Mouse (Mus musculus): ENCODE data around the gene Smyd4. TPM values are rescaled to one million over a fixed set of nuclear protein-coding genes. Genes with fewer than 3 reads are reported as not detected.

The Smyd4 gene
- polyA plus RNA-seq, 1 experiment from 2014 or later: 14.3 TPM

DNA sequence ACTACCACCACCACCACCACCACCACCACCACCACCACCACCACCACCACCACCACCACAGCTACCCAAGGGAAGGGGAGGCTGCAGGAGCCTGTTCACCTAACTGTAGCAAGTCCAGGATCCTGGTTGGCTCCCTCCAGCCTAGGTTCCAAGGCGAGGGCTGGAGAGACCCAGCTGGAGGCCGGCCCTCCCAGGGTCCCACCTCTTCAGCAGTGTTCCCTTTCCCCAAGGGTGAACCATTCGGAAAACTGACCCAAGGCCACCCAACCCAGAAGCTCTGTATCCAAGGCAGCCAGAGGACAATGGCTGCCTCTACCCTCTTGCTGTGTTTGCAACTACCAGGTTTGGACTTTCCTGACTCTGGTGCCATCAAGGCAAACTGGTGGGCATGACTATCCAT, 91.7 kb downstream of the Smyd4 start:
- no peak for ATAC-seq (ENCODE audit: insufficient number of reproducible peaks, low FRiP score, low TSS enrichment, low read depth)
- WGBS: 85% methylated on average over 3 of the region's 3 CpGs
- H3K36me3 ChIP-seq (ENCODE audit: control insufficient read depth, insufficient read depth, low read length): 0 out of 2 replicates have a peak, but pooled peaks cover 2% of the 10 kb centered on the region

DNA sequence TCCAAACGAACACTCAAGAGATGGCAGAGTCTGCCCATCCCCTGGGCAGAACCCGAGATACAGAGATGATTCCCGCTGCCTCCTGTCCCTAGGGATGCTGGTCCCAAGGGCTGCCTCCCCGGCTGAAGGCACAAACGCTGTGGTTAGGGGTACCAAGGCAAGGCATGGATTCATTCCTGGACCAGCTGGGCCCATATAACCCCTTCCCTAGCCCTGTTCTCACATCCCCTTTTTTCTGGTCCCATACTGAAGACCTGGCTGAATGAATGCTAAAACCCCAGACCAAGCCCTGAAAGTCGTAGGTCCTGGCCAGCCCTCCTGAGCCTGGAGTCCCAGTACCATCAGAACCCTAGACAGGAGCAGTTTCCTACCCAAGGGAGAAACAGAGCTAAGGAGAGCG, 92.8 kb downstream of the Smyd4 start:
- no peaks in the 10 kb centered on the region for H3K4me1 ChIP-seq (ENCODE audit: control insufficient read depth, insufficient read depth, low read length)
- ATAC-seq (ENCODE audit: insufficient number of reproducible peaks, low FRiP score, low TSS enrichment, low read depth): no peak
- H3K36me3 ChIP-seq (ENCODE audit: control insufficient read depth, insufficient read depth, low read length): 0 out of 2 replicates have a peak, but pooled peaks cover 2% of the 10 kb centered on the region
- no peak for DNase-seq (ENCODE audit: low spot score)
- H3K9me3 ChIP-seq (ENCODE audit: control insufficient read depth, low read length): no peaks in the 10 kb centered on the region
- H3K27ac ChIP-seq (replicated peaks; ENCODE audit: low read depth, low read length): no peak overlapping the region
- H3K4me2 ChIP-seq (ENCODE audit: low read depth, severe bottlenecking): no peak overlapping the region
- H3K4me3 ChIP-seq (ENCODE audit: low read depth, low read length): no peak overlapping the region
- 82% methylated on average over 7 of the region's 7 CpGs for WGBS
- no peaks in the 10 kb centered on the region for H3K27me3 ChIP-seq (ENCODE audit: control insufficient read depth, insufficient read depth, low read length)
- no peak overlapping the region for H3K9ac ChIP-seq (ENCODE audit: low read length)

More for the DNA sequence above, 91.7 kb downstream of the Smyd4 start:
- no peak overlapping the region for H3K4me2 ChIP-seq (ENCODE audit: low read depth, severe bottlenecking)
- H3K9me3 ChIP-seq (ENCODE audit: control insufficient read depth, low read length): no peaks in the 10 kb centered on the region
- H3K27ac ChIP-seq (replicated peaks; ENCODE audit: low read depth, low read length): no peak overlapping the region
- no peak overlapping the region for H3K9ac ChIP-seq (ENCODE audit: low read length)
- no peaks in the 10 kb centered on the region for H3K4me1 ChIP-seq (ENCODE audit: control insufficient read depth, insufficient read depth, low read length)
- DNase-seq (ENCODE audit: low spot score): no peak
- no peaks in the 10 kb centered on the region for H3K27me3 ChIP-seq (ENCODE audit: control insufficient read depth, insufficient read depth, low read length)
- no peak overlapping the region for H3K4me3 ChIP-seq (ENCODE audit: low read depth, low read length)

DNA sequence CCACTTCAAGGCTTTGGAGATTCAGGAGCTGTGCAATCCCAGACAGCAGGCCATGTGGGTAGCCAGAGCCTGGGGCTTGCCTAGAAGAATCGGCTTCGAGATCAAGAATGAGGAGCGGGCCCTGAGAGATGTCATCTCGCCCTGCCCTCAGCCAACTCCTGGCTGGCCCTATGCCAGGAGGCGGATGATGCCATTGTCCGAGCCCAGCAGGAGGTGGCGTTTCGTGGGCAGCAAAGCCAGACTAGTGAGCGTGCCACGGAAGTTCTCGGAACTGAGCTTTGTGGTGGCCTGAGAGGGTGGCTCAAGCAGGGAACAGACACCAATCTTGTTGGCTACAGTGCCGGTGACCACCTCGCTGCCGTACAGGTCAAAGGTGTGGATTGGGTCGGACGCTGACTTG, 93.4 kb downstream of the Smyd4 start:
- no peak for ATAC-seq (ENCODE audit: insufficient number of reproducible peaks, low FRiP score, low TSS enrichment, low read depth)
- H3K36me3 ChIP-seq (ENCODE audit: control insufficient read depth, insufficient read depth, low read length): 0 out of 2 replicates have a peak, but pooled peaks cover 2% of the 10 kb centered on the region
- DNase-seq (ENCODE audit: low spot score): no peak
- H3K4me2 ChIP-seq (ENCODE audit: low read depth, severe bottlenecking): no peak overlapping the region
- no peak overlapping the region for H3K27ac ChIP-seq (replicated peaks; ENCODE audit: low read depth, low read length)
- no peaks in the 10 kb centered on the region for H3K27me3 ChIP-seq (ENCODE audit: control insufficient read depth, insufficient read depth, low read length)
- no peaks in the 10 kb centered on the region for H3K4me1 ChIP-seq (ENCODE audit: control insufficient read depth, insufficient read depth, low read length)
- WGBS: 93% methylated on average over 16 of the region's 16 CpGs
- H3K4me3 ChIP-seq (ENCODE audit: low read depth, low read length): no peak overlapping the region
- no peaks in the 10 kb centered on the region for H3K9me3 ChIP-seq (ENCODE audit: control insufficient read depth, low read length)
- H3K9ac ChIP-seq (ENCODE audit: low read length): no peak overlapping the region

DNA sequence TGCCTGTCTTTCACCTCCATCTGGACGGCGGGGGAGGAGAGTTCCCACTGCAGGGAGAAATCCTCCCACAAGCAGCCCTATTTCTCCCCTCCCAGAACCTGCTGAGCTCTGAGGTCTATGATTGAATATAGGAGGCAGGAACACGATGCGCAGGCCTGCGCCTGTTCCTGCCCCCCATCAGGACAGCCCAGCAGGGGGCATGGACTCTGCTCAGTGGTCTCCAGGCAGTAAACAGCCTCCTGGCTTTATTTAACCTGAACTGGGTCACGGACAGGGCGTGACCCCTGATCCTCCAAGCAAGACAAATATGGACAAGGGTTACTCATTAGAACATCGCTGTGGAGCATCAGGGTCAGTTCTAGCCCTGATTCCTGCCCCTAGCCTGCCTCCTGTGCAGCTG, 95.5 kb downstream of the Smyd4 start:
- Histone ChIP-seq H3K27ac (replicated peaks; ENCODE audit: low read depth, low read length) (no peak overlapping the region), H3K4me3 (ENCODE audit: low read depth, low read length) (no peak overlapping the region), H3K9me3 (ENCODE audit: control insufficient read depth, low read length) (no peaks in the 10 kb centered on the region), H3K27me3 (ENCODE audit: control insufficient read depth, insufficient read depth, low read length) (no peaks in the 10 kb centered on the region), H3K9ac (ENCODE audit: low read length) (0 out of 2 replicates have a peak overlapping the region, but pooled peaks have one; percentile 22), H3K36me3 (ENCODE audit: control insufficient read depth, insufficient read depth, low read length) (peaks cover 5% of the 10 kb centered on the region; the same call in 1 of the 2 replicates), H3K4me1 (ENCODE audit: control insufficient read depth, insufficient read depth, low read length) (no peaks in the 10 kb centered on the region), H3K4me2 (ENCODE audit: low read depth, severe bottlenecking) (no peak overlapping the region)
- 42% methylated on average over 8 of the region's 8 CpGs for WGBS
- DNase-seq (ENCODE audit: low spot score) (no peak), ATAC-seq (ENCODE audit: insufficient number of reproducible peaks, low FRiP score, low TSS enrichment, low read depth) (no peak)

DNA sequence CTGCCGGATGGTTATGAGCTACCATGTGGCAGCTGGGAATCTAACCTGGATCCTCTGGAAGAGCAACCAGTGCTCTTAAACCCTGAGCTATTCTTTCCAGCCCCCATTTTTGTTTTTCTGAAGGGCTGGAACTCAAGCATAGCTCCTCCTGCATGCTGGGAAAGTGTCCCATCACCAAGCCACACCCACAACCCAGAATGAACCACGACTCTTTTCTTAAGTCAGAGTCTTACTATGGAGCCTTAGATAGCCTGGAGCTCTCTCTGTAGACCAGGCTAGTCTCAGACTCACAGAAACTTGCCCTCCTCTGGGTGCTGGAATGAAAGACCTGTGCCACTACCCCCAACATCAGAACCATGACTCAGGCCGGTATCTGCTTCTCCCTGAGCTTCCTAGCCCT, 100.3 kb downstream of the Smyd4 start:
- no peak for DNase-seq (ENCODE audit: low spot score)
- H3K36me3 ChIP-seq (ENCODE audit: control insufficient read depth, insufficient read depth, low read length): peaks cover 8% of the 10 kb centered on the region; the same call in 1 of the 2 replicates
- no peak overlapping the region for H3K27ac ChIP-seq (replicated peaks; ENCODE audit: low read depth, low read length)
- no peak overlapping the region for H3K9ac ChIP-seq (ENCODE audit: low read length)
- no peak overlapping the region for H3K4me2 ChIP-seq (ENCODE audit: low read depth, severe bottlenecking)
- no peaks in the 10 kb centered on the region for H3K27me3 ChIP-seq (ENCODE audit: control insufficient read depth, insufficient read depth, low read length)
- ATAC-seq (ENCODE audit: insufficient number of reproducible peaks, low FRiP score, low TSS enrichment, low read depth): no peak
- no peak overlapping the region for H3K4me3 ChIP-seq (ENCODE audit: low read depth, low read length)
- WGBS: 72% methylated on average over 3 of the region's 3 CpGs
- H3K4me1 ChIP-seq (ENCODE audit: control insufficient read depth, insufficient read depth, low read length): no peaks in the 10 kb centered on the region; the same call in 1 of the 2 replicates
- no peaks in the 10 kb centered on the region for H3K9me3 ChIP-seq (ENCODE audit: control insufficient read depth, low read length)

DNA sequence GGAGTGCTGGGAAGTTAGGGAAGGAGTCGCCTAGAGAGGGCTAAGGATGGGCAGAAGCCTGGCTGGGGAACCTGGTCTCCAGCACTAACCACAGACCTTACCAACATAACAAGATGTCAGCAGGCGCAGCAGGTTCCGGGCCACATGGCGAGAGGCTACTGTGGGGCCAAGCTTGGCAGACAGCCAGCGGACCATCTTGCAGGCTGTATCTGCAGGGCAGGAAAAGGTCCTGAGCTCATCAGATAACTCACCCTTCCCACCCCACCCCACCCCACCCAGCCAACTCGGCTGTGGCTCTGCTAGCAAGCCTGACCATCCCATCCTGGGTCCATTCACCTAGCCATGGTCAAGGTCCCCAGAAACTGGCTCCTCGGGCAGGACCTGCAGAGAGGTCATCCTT, 101.5 kb downstream of the Smyd4 start:
- Histone ChIP-seq H3K27me3 (ENCODE audit: control insufficient read depth, insufficient read depth, low read length) (no peaks in the 10 kb centered on the region), H3K9me3 (ENCODE audit: control insufficient read depth, low read length) (no peaks in the 10 kb centered on the region), H3K4me2 (ENCODE audit: low read depth, severe bottlenecking) (no peak overlapping the region), H3K4me1 (ENCODE audit: control insufficient read depth, insufficient read depth, low read length) (peaks cover under 1% of the 10 kb centered on the region; the same call in 1 of the 2 replicates), H3K4me3 (ENCODE audit: low read depth, low read length) (no peak overlapping the region), H3K36me3 (ENCODE audit: control insufficient read depth, insufficient read depth, low read length) (peaks cover 6% of the 10 kb centered on the region; the same call in 1 of the 2 replicates), H3K9ac (ENCODE audit: low read length) (no peak overlapping the region), H3K27ac (replicated peaks; ENCODE audit: low read depth, low read length) (no peak overlapping the region)
- 89% methylated on average over 7 of the region's 7 CpGs for WGBS
- DNase-seq (ENCODE audit: low spot score) (no peak), ATAC-seq (ENCODE audit: insufficient number of reproducible peaks, low FRiP score, low TSS enrichment, low read depth) (no peak)

DNA sequence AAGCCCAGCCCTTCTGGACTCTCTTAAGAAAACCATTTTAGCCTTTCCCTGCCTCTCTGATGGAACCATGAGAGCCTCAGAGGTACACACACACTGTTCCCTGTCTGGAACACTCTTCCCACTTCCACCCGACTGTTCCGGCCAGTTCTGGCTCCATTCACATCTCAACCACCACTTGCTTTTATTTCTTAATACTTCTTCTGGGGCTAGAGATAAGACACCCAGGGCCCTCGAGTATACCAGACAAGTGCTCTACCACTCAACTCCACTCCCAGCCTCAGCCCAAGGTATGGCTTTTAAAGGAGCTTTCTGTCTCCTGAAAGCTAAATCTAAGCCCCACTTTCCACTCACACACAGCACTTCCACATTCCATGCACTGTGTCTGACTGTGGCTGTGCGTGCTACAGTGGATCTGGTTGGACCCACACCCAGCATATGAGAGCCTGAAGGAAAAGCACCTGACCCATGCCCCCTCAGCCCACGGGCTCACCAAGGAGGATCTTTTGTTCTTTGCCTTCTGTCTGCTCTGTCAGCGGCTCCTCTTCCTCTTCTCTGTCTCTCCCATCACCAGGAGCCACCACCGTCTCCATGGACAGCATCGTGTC, 102.2 kb downstream of the Smyd4 start:
- Histone ChIP-seq H3K36me3 (ENCODE audit: control insufficient read depth, insufficient read depth, low read length) (peaks cover 6% of the 10 kb centered on the region; the same call in 1 of the 2 replicates), H3K9me3 (ENCODE audit: control insufficient read depth, low read length) (no peaks in the 10 kb centered on the region), H3K27me3 (ENCODE audit: control insufficient read depth, insufficient read depth, low read length) (no peaks in the 10 kb centered on the region), H3K27ac (replicated peaks; ENCODE audit: low read depth, low read length) (no peak overlapping the region), H3K4me3 (ENCODE audit: low read depth, low read length) (no peak overlapping the region), H3K4me1 (ENCODE audit: control insufficient read depth, insufficient read depth, low read length) (peaks cover 4% of the 10 kb centered on the region; the same call in 1 of the 2 replicates), H3K9ac (ENCODE audit: low read length) (no peak overlapping the region), H3K4me2 (ENCODE audit: low read depth, severe bottlenecking) (no peak overlapping the region)
- ATAC-seq (ENCODE audit: insufficient number of reproducible peaks, low FRiP score, low TSS enrichment, low read depth): no peak
- DNase-seq (ENCODE audit: low spot score): no peak
- WGBS: 88% methylated on average over 8 of the region's 8 CpGs

DNA sequence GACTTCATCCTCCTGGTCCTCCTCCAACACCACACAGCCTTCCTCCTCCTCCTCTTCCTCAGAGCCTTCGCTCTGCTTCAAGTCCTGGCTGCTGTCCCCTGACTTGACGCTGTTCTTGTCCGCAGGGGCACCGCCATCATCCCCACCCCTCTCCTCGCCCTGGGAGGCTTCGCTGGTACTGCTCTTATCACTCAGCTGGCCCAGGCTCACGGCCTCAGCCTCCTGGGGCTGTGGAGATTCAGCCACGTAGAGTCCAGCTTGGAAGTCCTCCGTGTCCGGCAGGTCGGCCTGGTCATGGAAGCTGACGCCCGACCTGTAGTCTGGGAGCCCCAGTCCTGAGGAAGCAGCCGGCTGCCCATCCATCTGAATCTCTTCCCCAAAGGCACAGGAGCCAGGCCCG, 102.7 kb downstream of the Smyd4 start:
- no peak overlapping the region for H3K4me3 ChIP-seq (ENCODE audit: low read depth, low read length)
- DNase-seq (ENCODE audit: low spot score) (no peak), ATAC-seq (ENCODE audit: insufficient number of reproducible peaks, low FRiP score, low TSS enrichment, low read depth) (no peak)
- H3K36me3 ChIP-seq (ENCODE audit: control insufficient read depth, insufficient read depth, low read length): peaks cover 6% of the 10 kb centered on the region; the same call in 1 of the 2 replicates
- H3K4me2 ChIP-seq (ENCODE audit: low read depth, severe bottlenecking): no peak overlapping the region
- H3K9ac ChIP-seq (ENCODE audit: low read length): 0 out of 2 replicates have a peak overlapping the region, but pooled peaks have one; percentile 18
- H3K4me1 ChIP-seq (ENCODE audit: control insufficient read depth, insufficient read depth, low read length): peaks cover 4% of the 10 kb centered on the region; the same call in 1 of the 2 replicates
- H3K27ac ChIP-seq (replicated peaks; ENCODE audit: low read depth, low read length): no peak overlapping the region
- no peaks in the 10 kb centered on the region for H3K9me3 ChIP-seq (ENCODE audit: control insufficient read depth, low read length)
- H3K27me3 ChIP-seq (ENCODE audit: control insufficient read depth, insufficient read depth, low read length): no peaks in the 10 kb centered on the region
- 88% methylated on average over 15 of the region's 15 CpGs for WGBS

All from limb, embryonic 11.5 days (tissue).